Comparison of ENCODE assay signal across 37 mouse cellular contexts in genomic region chr17:35250348-35251120, GRCm38 (mm10). TPM values are rescaled to one million over a fixed set of nuclear protein-coding genes. Genes with fewer than 3 reads are reported as not detected.
DNase-seq lines count a peak whose midpoint lies in the region; ATAC-seq and TF ChIP-seq lines count a peak whose summit lies in the region.
"Had no signal": no experiment of that assay in that cellular context is flagged by ENCODE, and none has a peak within 500 bp of the region (broad histone marks: within the 10 kb centered on the region; RNA-seq: fewer than 3 reads in every experiment).

No protein-coding gene starts in this region.

- no peak overlapping the region for H3K27ac ChIP-seq in heart, embryonic 11.5 days (ENCODE audit: low read depth, low read length)
- H3K27ac ChIP-seq in midbrain, embryonic 11.5 days (ENCODE audit: low read depth, low read length), result no peak overlapping the region
- H3K27ac ChIP-seq in midbrain, embryonic 16.5 days (ENCODE audit: low read length), result no peak overlapping the region
- no peak overlapping the region for H3K27ac ChIP-seq in cortical plate, adult 2 months (ENCODE audit: insufficient read depth, low read length)
- H3K27ac ChIP-seq: embryonic facial prominence, embryonic 13.5 days; forebrain, embryonic 10.5 days; hindbrain, embryonic 10.5 days; hindbrain, embryonic 15.5 days; kidney, embryonic 15.5 days; layer of hippocampus, adult 2 months; left cerebral cortex, adult 2 months; limb, embryonic 12.5 days; midbrain, embryonic 10.5 days; neural tube, embryonic 13.5 days; stomach, embryonic 15.5 days had no signal

- 0 out of 2 replicates have a peak, but pooled peaks have one; percentile 12 for TF ChIP-seq POLR2A in cortical plate, adult 2 months (IDR thresholded peaks at IDR 0.05; ENCODE audit: extremely low read depth, insufficient read depth, low read length)

- H3K36me3 ChIP-seq in heart, embryonic 11.5 days (ENCODE audit: control insufficient read depth, insufficient read depth, low read length), result peaks cover 71% of the 10 kb centered on the region
- peaks cover 56% of the 10 kb centered on the region for H3K36me3 ChIP-seq in midbrain, embryonic 11.5 days (ENCODE audit: control insufficient read depth, insufficient read depth, low read length)
- H3K36me3 ChIP-seq in midbrain, embryonic 16.5 days (ENCODE audit: control insufficient read depth, insufficient read depth, low read length), result peaks cover 64% of the 10 kb centered on the region

- no peak for ATAC-seq in heart, embryonic 11.5 days (replicated peaks; ENCODE audit: insufficient number of reproducible peaks, low FRiP score, low TSS enrichment)
- ATAC-seq in midbrain, embryonic 11.5 days (ENCODE audit: low FRiP score), result no peak
- no peak for ATAC-seq in midbrain, embryonic 16.5 days
- ATAC-seq: activated CD4-positive, CD25-positive, alpha-beta regulatory T cell, adult 4 months; forebrain, postnatal 0 days; inflammation-experienced regulatory T-cells, adult 6 months had no signal

- H3K4me1 ChIP-seq in heart, embryonic 11.5 days (ENCODE audit: control insufficient read depth, insufficient read depth, low read length), result peaks cover 5% of the 10 kb centered on the region
- 0 out of 2 replicates have a peak, but pooled peaks cover 4% of the 10 kb centered on the region for H3K4me1 ChIP-seq in midbrain, embryonic 11.5 days (ENCODE audit: control insufficient read depth, insufficient read depth, low read length)
- H3K4me1 ChIP-seq in midbrain, embryonic 16.5 days (ENCODE audit: control insufficient read depth, insufficient read depth, low read length), result peaks cover 2% of the 10 kb centered on the region
- H3K4me1 ChIP-seq in cortical plate, adult 2 months (ENCODE audit: control insufficient read depth, insufficient read depth, low read length), result no peaks in the 10 kb centered on the region

- H3K9me3 ChIP-seq in heart, embryonic 11.5 days (replicated peaks; ENCODE audit: control insufficient read depth, low read length), result no peaks in the 10 kb centered on the region
- H3K9me3 ChIP-seq in midbrain, embryonic 11.5 days (ENCODE audit: control insufficient read depth, low read length), result no peaks in the 10 kb centered on the region
- H3K9me3 ChIP-seq in midbrain, embryonic 16.5 days (replicated peaks; ENCODE audit: control insufficient read depth, low read length, poor library complexity, severe bottlenecking), result no peaks in the 10 kb centered on the region
- H3K9me3 ChIP-seq: embryonic facial prominence, embryonic 13.5 days; forebrain, embryonic 10.5 days; hindbrain, embryonic 10.5 days; hindbrain, embryonic 15.5 days; kidney, embryonic 15.5 days; limb, embryonic 12.5 days; midbrain, embryonic 10.5 days; neural tube, embryonic 13.5 days; stomach, embryonic 15.5 days had no signal

- DNase-seq in cerebellum, adult 11-12 months, result peak; percentile 12
- no peak for DNase-seq in cerebellum, postnatal 4 days (ENCODE audit: low spot score in 2 of 2)
- no peak for DNase-seq in heart, adult 8-10 months (ENCODE audit: low spot score)
- peak; percentile 75 for DNase-seq in midbrain, embryonic 11.5 days (ENCODE audit: low spot score, missing footprints)
- no peak for DNase-seq in frontal cortex, postnatal 10 days (ENCODE audit: low spot score in 2 of 2)
- DNase-seq: adrenal gland, postnatal 10 days; forebrain, postnatal 0 days; gastrocnemius, postnatal 10 days; heart, adult 18-20 months; heart, postnatal 14 days; kidney, adult 18-20 months; kidney, postnatal 25 days; thymus, postnatal 14 days had no signal

- 91% methylated on average over 3 of the region's 3 CpGs for WGBS in heart, embryonic 11.5 days (ENCODE audit: insufficient replicate concordance)
- WGBS in midbrain, embryonic 11.5 days, result 98% methylated on average over 3 of the region's 3 CpGs
- WGBS in midbrain, embryonic 16.5 days, result 84% methylated on average over 3 of the region's 3 CpGs

- no peaks in the 10 kb centered on the region for H3K27me3 ChIP-seq in heart, embryonic 11.5 days (ENCODE audit: control insufficient read depth, insufficient read depth, low read length)
- H3K27me3 ChIP-seq in midbrain, embryonic 11.5 days (ENCODE audit: control insufficient read depth, insufficient read depth, low read length), result no peaks in the 10 kb centered on the region
- H3K27me3 ChIP-seq in midbrain, embryonic 16.5 days (ENCODE audit: control insufficient read depth, insufficient read depth, low read depth, low read length), result no peaks in the 10 kb centered on the region
- H3K27me3 ChIP-seq: embryonic facial prominence, embryonic 13.5 days; hindbrain, embryonic 15.5 days; kidney, embryonic 15.5 days; limb, embryonic 12.5 days; neural tube, embryonic 13.5 days; stomach, embryonic 15.5 days had no signal

- no peak overlapping the region for H3K4me2 ChIP-seq in heart, embryonic 11.5 days
- no peak overlapping the region for H3K4me2 ChIP-seq in midbrain, embryonic 11.5 days
- H3K4me2 ChIP-seq in midbrain, embryonic 16.5 days (ENCODE audit: low read length), result no peak overlapping the region
- H3K4me2 ChIP-seq: embryonic facial prominence, embryonic 13.5 days; hindbrain, embryonic 15.5 days; kidney, embryonic 15.5 days; limb, embryonic 12.5 days; lung, embryonic 14.5 days; neural tube, embryonic 13.5 days; stomach, embryonic 15.5 days had no signal

- no peak overlapping the region for H3K4me3 ChIP-seq in heart, embryonic 11.5 days (ENCODE audit: low read depth, low read length)
- no peak overlapping the region for H3K4me3 ChIP-seq in midbrain, embryonic 11.5 days (ENCODE audit: low read depth, low read length)
- H3K4me3 ChIP-seq in midbrain, embryonic 16.5 days (ENCODE audit: low read depth, low read length), result no peak overlapping the region
- no peak overlapping the region for H3K4me3 ChIP-seq in cortical plate, adult 2 months (ENCODE audit: insufficient read depth, low read length)
- H3K4me3 ChIP-seq: embryonic facial prominence, embryonic 13.5 days; forebrain, embryonic 10.5 days; hindbrain, embryonic 10.5 days; hindbrain, embryonic 15.5 days; kidney, embryonic 15.5 days; layer of hippocampus, adult 2 months; left cerebral cortex, adult 2 months; limb, embryonic 12.5 days; midbrain, embryonic 10.5 days; neural tube, embryonic 13.5 days; stomach, embryonic 15.5 days had no signal

- TF ChIP-seq CTCF in cortical plate, adult 2 months (IDR thresholded peaks at IDR 0.05; ENCODE audit: extremely low read depth, insufficient read depth, low read length), result no peak

- H3K9ac ChIP-seq in heart, embryonic 11.5 days (ENCODE audit: low read depth, low read length), result 0 out of 2 replicates have a peak overlapping the region, but pooled peaks have one; percentile 10
- H3K9ac ChIP-seq in midbrain, embryonic 11.5 days (ENCODE audit: low read length), result no peak overlapping the region
- no peak overlapping the region for H3K9ac ChIP-seq in midbrain, embryonic 16.5 days (ENCODE audit: low read depth, low read length)
- H3K9ac ChIP-seq: embryonic facial prominence, embryonic 13.5 days; forebrain, postnatal 0 days; hindbrain, embryonic 15.5 days; kidney, embryonic 15.5 days; limb, embryonic 12.5 days; lung, embryonic 14.5 days; neural tube, embryonic 13.5 days; stomach, embryonic 15.5 days had no signal

RNA-seq across cellular contexts. Expression of gene Ddx39b, which starts 9.0 kb away (rescaled TPM):
- polyA plus RNA-seq in heart, embryonic 11.5 days (2014; fragmentation: Nextera tagmentation; extraction: Ambion mirVana), result 317 and 318 TPM in 2 replicates
- 10 to 100 TPM; 76.7 to 92.1 (median 86.6) TPM for total RNA-seq in heart, adult 8-10 months (2022)
- 649 and 657 TPM in 2 replicates for polyA plus RNA-seq in midbrain, embryonic 11.5 days (2014; fragmentation: Nextera tagmentation; extraction: Ambion mirVana)
- 339 and 357 TPM in 2 replicates for polyA plus RNA-seq in midbrain, embryonic 16.5 days (2015; fragmentation: Nextera tagmentation; extraction: Ambion mirVana)
- 382 and 400 TPM in 2 replicates for polyA plus RNA-seq in cortical plate, adult 2 months (2012; rRNA removed)

RNA-seq across cellular contexts. Expression of gene H2-D1, which starts 12.0 kb away (rescaled TPM):
- 21.0 and 29.1 TPM in 2 replicates for polyA plus RNA-seq in heart, embryonic 11.5 days (2014; fragmentation: Nextera tagmentation; extraction: Ambion mirVana)
- 100 to 1,000 TPM; 108 to 169 (median 117) TPM for total RNA-seq in heart, adult 8-10 months (2022)
- polyA plus RNA-seq in midbrain, embryonic 11.5 days (2014; fragmentation: Nextera tagmentation; extraction: Ambion mirVana), result 42.2 and 45.9 TPM in 2 replicates
- polyA plus RNA-seq in midbrain, embryonic 16.5 days (2015; fragmentation: Nextera tagmentation; extraction: Ambion mirVana), result 82.5 and 109 TPM in 2 replicates
- 64.1 and 72.6 TPM in 2 replicates for polyA plus RNA-seq in cortical plate, adult 2 months (2012; rRNA removed)

RNA-seq across cellular contexts. Expression of gene Nfkbil1, which starts 14.9 kb away (rescaled TPM):
- polyA plus RNA-seq in heart, embryonic 11.5 days (2014; fragmentation: Nextera tagmentation; extraction: Ambion mirVana), result 2.3 and 4.9 TPM in 2 replicates
- total RNA-seq in heart, adult 8-10 months (2022), result 1 to 10 TPM; 8.2 to 9.4 (median 8.5) TPM
- polyA plus RNA-seq in midbrain, embryonic 11.5 days (2014; fragmentation: Nextera tagmentation; extraction: Ambion mirVana), result 3.3 and 4.4 TPM in 2 replicates
- 9.2 and 9.4 TPM in 2 replicates for polyA plus RNA-seq in midbrain, embryonic 16.5 days (2015; fragmentation: Nextera tagmentation; extraction: Ambion mirVana)
- 12.2 and 13.8 TPM in 2 replicates for polyA plus RNA-seq in cortical plate, adult 2 months (2012; rRNA removed)

RNA-seq across cellular contexts. Expression of gene Atp6v1g2, which starts 17.1 kb away (rescaled TPM):
- polyA plus RNA-seq in heart, embryonic 11.5 days (2014; fragmentation: Nextera tagmentation; extraction: Ambion mirVana), result 9.3 and 10.1 TPM in 2 replicates
- total RNA-seq in heart, adult 8-10 months (2022), result 1 to 10 TPM; 1.7 to 3.6 (median 1.9) TPM
- polyA plus RNA-seq in midbrain, embryonic 11.5 days (2014; fragmentation: Nextera tagmentation; extraction: Ambion mirVana), result 17.0 and 17.8 TPM in 2 replicates
- polyA plus RNA-seq in midbrain, embryonic 16.5 days (2015; fragmentation: Nextera tagmentation; extraction: Ambion mirVana), result 111 and 139 TPM in 2 replicates
- polyA plus RNA-seq in cortical plate, adult 2 months (2012; rRNA removed), result 765 and 777 TPM in 2 replicates

RNA-seq across cellular contexts. Expression of gene Gm16181, which starts 29.9 kb away (rescaled TPM):
- 0.44 TPM in 1 of 2 replicates, not detected in the other for polyA plus RNA-seq in heart, embryonic 11.5 days (2014; fragmentation: Nextera tagmentation; extraction: Ambion mirVana)
- total RNA-seq in heart, adult 8-10 months (2022), result under 1 TPM in 1 of 4 experiments, not detected in 3; 0.72 TPM
- not detected in 2 replicates for polyA plus RNA-seq in midbrain, embryonic 11.5 days (2014; fragmentation: Nextera tagmentation; extraction: Ambion mirVana)
- polyA plus RNA-seq in midbrain, embryonic 16.5 days (2015; fragmentation: Nextera tagmentation; extraction: Ambion mirVana), result 0.38 and 0.57 TPM in 2 replicates
- not detected in 2 replicates for polyA plus RNA-seq in cortical plate, adult 2 months (2012; rRNA removed)
- total RNA-seq: forebrain, postnatal 0 days; gastrocnemius, postnatal 10 days; heart, adult 18-20 months; layer of hippocampus, adult 2 months; layer of hippocampus, postnatal 14 days; left cerebral cortex, adult 2 months; left cerebral cortex, postnatal 25 days; megakaryocyte progenitor cell, adult 5-6 weeks; midbrain, postnatal 0 days had no signal
- polyA plus RNA-seq: cerebellum, adult 2 months; embryonic facial prominence, embryonic 13.5 days; forebrain, embryonic 10.5 days; forebrain, postnatal 0 days; heart, embryonic 14.5 days; liver, adult 2 months had no signal

Comparison
In these comparisons a context has a peak if more than half of its experiments do, and no peak if none do; other contexts are left out.
1. DNase-seq: peak in cerebellum, adult 11-12 months (single experiment) and midbrain, embryonic 11.5 days (single experiment); none in cerebellum, postnatal 4 days (0 of 2), heart, adult 8-10 months (single experiment) and frontal cortex, postnatal 10 days (0 of 2).